Mouse (Mus musculus) limb, embryonic 10.5 days (tissue): ENCODE measurements at regions not wholly inside any gene's neighbourhood (a gene's known extent, or its start where the extent isn't known, plus 50 kb on each side); places are given as distances from the start of the nearest gene placed in this dataset.

Experiments used
- DNase-seq: peaks from one replicate; pipeline ENCODE4 v3.0.0-alpha.2; 2017; ENCODE audit warnings: low spot score
- H3K27ac ChIP-seq: fragments of 300-500 bp; sonication (generic); 2 replicates; pipeline ENCODE4 v1.5.1; 2016; ENCODE audit warnings: mild to moderate bottlenecking
- H3K27me3 ChIP-seq: fragments of 300-500 bp; sonication (generic); 2 replicates; pipeline ENCODE4 v1.6.1; 2016; ENCODE audit warnings: low read depth, mild to moderate bottlenecking; ENCODE audit not compliant: poor library complexity, severe bottlenecking
- H3K36me3 ChIP-seq: fragments of 300-500 bp; sonication (generic); 2 replicates; pipeline ENCODE4 v1.6.1; 2016; ENCODE audit warnings: mild to moderate bottlenecking, moderate library complexity
- H3K4me1 ChIP-seq: fragments of 300-500 bp; sonication (generic); 2 replicates; pipeline ENCODE4 v1.6.1; 2016
- H3K4me3 ChIP-seq: fragments of 300-500 bp; sonication (generic); 2 replicates; pipeline ENCODE4 v1.5.1; 2016; ENCODE audit warnings: mild to moderate bottlenecking, moderate library complexity
- H3K9me3 ChIP-seq: fragments of 300-500 bp; sonication (generic); replicated peaks from 2 replicates; pipeline ENCODE4 v1.6.1; 2016; ENCODE audit warnings: mild to moderate bottlenecking
- WGBS: fragments of 180-500 bp; shearing (Covaris S2); methylation state at CpG from one replicate; pipeline ENCODE4 v1.1.7; 2016; 5-methylcytosine and 5-hydroxymethylcytosine counted together

- no peak for DNase-seq
- Histone ChIP-seq H3K36me3 (no peaks in the 10 kb centered on the region), H3K9me3 (no peaks in the 10 kb centered on the region), H3K4me3 (no peak overlapping the region), H3K27me3 (no peaks in the 10 kb centered on the region), H3K27ac (no peak overlapping the region), H3K4me1 (peaks cover 15% of the 10 kb centered on the region; the same call in 1 of the 2 replicates)
- 75% methylated on average over 9 of the region's 9 CpGs for WGBS
Observed at GRCm38 (mm10) chr15:96177911-96178310, 109.4 kb upstream of the Arid2 start.

- Histone ChIP-seq H3K27ac (no peak overlapping the region), H3K4me1 (peaks cover 18% of the 10 kb centered on the region), H3K4me3 (no peak overlapping the region), H3K27me3 (no peaks in the 10 kb centered on the region), H3K36me3 (no peaks in the 10 kb centered on the region), H3K9me3 (no peaks in the 10 kb centered on the region)
- no peak for DNase-seq
- 85% methylated on average over 8 of the region's 8 CpGs for WGBS
Observed at GRCm38 (mm10) chr15:96178374-96179109, 108.8 kb upstream of the Arid2 start.

- 79% methylated on average over 5 of the region's 5 CpGs for WGBS
- DNase-seq: no peak
- peaks cover 19% of the 10 kb centered on the region for H3K4me1 ChIP-seq
- no peaks in the 10 kb centered on the region for H3K36me3 ChIP-seq
- no peak overlapping the region for H3K27ac ChIP-seq
- H3K9me3 ChIP-seq: no peaks in the 10 kb centered on the region
- H3K27me3 ChIP-seq: no peaks in the 10 kb centered on the region
- H3K4me3 ChIP-seq: no peak overlapping the region
Observed at GRCm38 (mm10) chr15:96179511-96179910, 107.8 kb upstream of the Arid2 start.

GRCm38 (mm10) chr15:96180036-96180435 is 107.3 kb upstream of the Arid2 start:
- WGBS: 91% methylated on average over 5 of the region's 5 CpGs
- Histone ChIP-seq H3K9me3 (no peaks in the 10 kb centered on the region), H3K4me1 (peaks cover 24% of the 10 kb centered on the region), H3K27ac (no peak overlapping the region), H3K36me3 (no peaks in the 10 kb centered on the region), H3K4me3 (no peak overlapping the region), H3K27me3 (no peaks in the 10 kb centered on the region)
- DNase-seq: no peak

GRCm38 (mm10) chr15:96180977-96181376 is 106.3 kb upstream of the Arid2 start:
- 90% methylated on average over 8 of the region's 8 CpGs for WGBS
- no peak for DNase-seq
- Histone ChIP-seq H3K9me3 (no peaks in the 10 kb centered on the region), H3K27me3 (no peaks in the 10 kb centered on the region), H3K4me3 (no peak overlapping the region), H3K4me1 (peaks cover 34% of the 10 kb centered on the region), H3K36me3 (no peaks in the 10 kb centered on the region), H3K27ac (no peak overlapping the region)

- no peak overlapping the region for H3K27ac ChIP-seq
- WGBS: 84% methylated on average over 5 of the region's 5 CpGs
- DNase-seq: no peak
- no peaks in the 10 kb centered on the region for H3K9me3 ChIP-seq
- H3K4me1 ChIP-seq: peaks cover 36% of the 10 kb centered on the region
- no peaks in the 10 kb centered on the region for H3K36me3 ChIP-seq
- no peaks in the 10 kb centered on the region for H3K27me3 ChIP-seq
- no peak overlapping the region for H3K4me3 ChIP-seq
Observed at GRCm38 (mm10) chr15:96182313-96182712, 105.0 kb upstream of the Arid2 start.

GRCm38 (mm10) chr15:96183069-96183468 is 104.2 kb upstream of the Arid2 start:
- DNase-seq: no peak
- H3K4me1 ChIP-seq: peaks cover 33% of the 10 kb centered on the region

GRCm38 (mm10) chr15:96184666-96185065 is 102.7 kb upstream of the Arid2 start:
- no peak overlapping the region for H3K4me3 ChIP-seq
- no peak for DNase-seq
- no peak overlapping the region; the same call in 1 of the 2 replicates for H3K27ac ChIP-seq
- WGBS: 76% methylated on average over 8 of the region's 8 CpGs
- no peaks in the 10 kb centered on the region for H3K9me3 ChIP-seq
- H3K4me1 ChIP-seq: peaks cover 29% of the 10 kb centered on the region
- no peaks in the 10 kb centered on the region for H3K27me3 ChIP-seq
- no peaks in the 10 kb centered on the region for H3K36me3 ChIP-seq

More at GRCm38 (mm10) chr15:96183069-96183468, 104.2 kb upstream of the Arid2 start:
- H3K27ac ChIP-seq: no peak overlapping the region
- no peak overlapping the region for H3K4me3 ChIP-seq
- H3K9me3 ChIP-seq: no peaks in the 10 kb centered on the region
- no peaks in the 10 kb centered on the region for H3K36me3 ChIP-seq
- H3K27me3 ChIP-seq: no peaks in the 10 kb centered on the region
- 74% methylated on average over 6 of the region's 6 CpGs for WGBS

- DNase-seq: no peak
- Histone ChIP-seq H3K9me3 (no peaks in the 10 kb centered on the region), H3K4me1 (peaks cover 29% of the 10 kb centered on the region), H3K27ac (peak overlapping the region; percentile 71; the same call in 1 of the 2 replicates), H3K4me3 (no peak overlapping the region), H3K27me3 (no peaks in the 10 kb centered on the region), H3K36me3 (no peaks in the 10 kb centered on the region)
- WGBS: 31% methylated on average over 4 of the region's 4 CpGs
Observed at GRCm38 (mm10) chr15:96185429-96185828, 101.9 kb upstream of the Arid2 start.

- Histone ChIP-seq H3K4me3 (no peak overlapping the region), H3K9me3 (no peaks in the 10 kb centered on the region), H3K4me1 (peaks cover 29% of the 10 kb centered on the region), H3K27me3 (no peaks in the 10 kb centered on the region), H3K36me3 (no peaks in the 10 kb centered on the region), H3K27ac (peak overlapping the region; percentile 71)
- DNase-seq: peak; percentile 45
- WGBS: 47% methylated on average over 5 of the region's 6 CpGs
Observed at GRCm38 (mm10) chr15:96185901-96186300, 101.4 kb upstream of the Arid2 start.

GRCm38 (mm10) chr15:96189551-96189950 is 97.8 kb upstream of the Arid2 start:
- Histone ChIP-seq H3K27ac (no peak overlapping the region), H3K9me3 (no peaks in the 10 kb centered on the region), H3K36me3 (no peaks in the 10 kb centered on the region), H3K4me3 (no peak overlapping the region), H3K27me3 (no peaks in the 10 kb centered on the region), H3K4me1 (peaks cover 17% of the 10 kb centered on the region)
- 88% methylated on average over 2 of the region's 2 CpGs for WGBS
- DNase-seq: no peak

GRCm38 (mm10) chr15:96197413-96197812 is 89.9 kb upstream of the Arid2 start:
- Histone ChIP-seq H3K9me3 (no peaks in the 10 kb centered on the region), H3K27me3 (no peaks in the 10 kb centered on the region), H3K4me1 (no peaks in the 10 kb centered on the region), H3K4me3 (no peak overlapping the region), H3K27ac (no peak overlapping the region), H3K36me3 (no peaks in the 10 kb centered on the region)
- 78% methylated on average over 10 of the region's 10 CpGs for WGBS
- DNase-seq: no peak

GRCm38 (mm10) chr15:96197932-96198331 is 89.4 kb upstream of the Arid2 start:
- Histone ChIP-seq H3K9me3 (no peaks in the 10 kb centered on the region), H3K27me3 (no peaks in the 10 kb centered on the region), H3K4me3 (no peak overlapping the region), H3K4me1 (no peaks in the 10 kb centered on the region), H3K27ac (no peak overlapping the region), H3K36me3 (no peaks in the 10 kb centered on the region)
- DNase-seq: no peak
- WGBS: 66% methylated on average over 5 of the region's 5 CpGs

- Histone ChIP-seq H3K27ac (no peak overlapping the region), H3K4me1 (no peaks in the 10 kb centered on the region), H3K27me3 (no peaks in the 10 kb centered on the region), H3K36me3 (no peaks in the 10 kb centered on the region), H3K9me3 (no peaks in the 10 kb centered on the region), H3K4me3 (no peak overlapping the region)
- DNase-seq: no peak
- WGBS: 88% methylated on average over 3 of the region's 3 CpGs
Observed at GRCm38 (mm10) chr15:96201273-96201672, 86.0 kb upstream of the Arid2 start.
